Mouse (Mus musculus): ENCODE measurements around the gene Sult1a1.

The Sult1a1 gene

DNA sequence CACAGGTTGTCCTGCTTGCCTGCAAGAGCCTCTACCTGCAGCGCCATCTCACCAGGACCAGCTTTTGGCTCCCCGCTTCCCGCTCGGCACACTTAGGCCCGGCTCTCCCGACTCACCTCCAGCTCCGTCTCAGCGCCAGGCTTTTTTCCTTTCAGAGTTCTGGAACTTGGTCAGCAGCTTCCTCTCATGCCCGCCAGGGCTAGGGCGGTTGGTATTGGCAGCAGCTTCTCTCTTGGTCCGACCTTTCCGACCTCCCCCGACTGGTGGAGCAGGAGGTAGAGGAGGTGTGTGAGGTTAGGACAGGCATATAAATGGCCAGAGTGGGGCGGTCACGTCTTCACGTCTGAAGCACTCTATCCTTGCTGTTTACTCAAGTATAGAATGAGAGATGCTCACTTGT, 51.5 kb downstream of the Sult1a1 start:
- no peak for ATAC-seq (ENCODE audit: low TSS enrichment)

DNA sequence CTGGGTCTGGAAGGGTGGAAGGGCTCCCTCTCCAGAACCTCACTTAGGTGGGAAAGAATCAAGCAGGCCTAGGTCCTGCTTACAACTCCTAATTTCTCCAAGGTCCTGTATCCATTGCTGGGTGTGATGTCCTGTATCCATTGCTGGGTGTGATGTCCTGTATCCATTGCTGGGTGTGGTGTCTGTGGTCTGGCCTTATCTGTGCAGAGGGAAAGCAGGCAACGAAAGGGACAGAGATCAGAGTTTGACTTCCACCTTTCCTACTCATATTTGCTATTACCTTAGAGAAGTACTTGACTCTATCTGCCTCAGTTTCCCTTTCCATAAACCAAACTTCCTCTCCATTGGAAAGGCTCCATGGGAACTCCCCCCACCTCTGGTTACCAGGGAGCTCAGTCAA, 52.9 kb downstream of the Sult1a1 start:
- no peak for ATAC-seq (ENCODE audit: low TSS enrichment)
